Mouse (Mus musculus) thymus, adult 18-20 months (tissue): ENCODE results near the gene Pold4.
A peak's percentile ranks its signal among the peaks of the same experiment; 100 is the strongest.
"Not testable (repeated sequence)": the region's sequence is repeated elsewhere in the genome, so short reads cannot be mapped to it uniquely, and the experiment has no call there.

Experiments
- DNase-seq, 2 experiments: peaks; one replicate each; pipeline ENCODE4 v3.0.0; 2022; ENCODE audit warnings: mixed read lengths in 2 of 2

The Pold4 gene

GRCm38 (mm10) chr19:4229451-4230076 is 2.1 kb upstream of the Pold4 start:
- DNase-seq, result no peak

- no peak for DNase-seq
These were observed 1.3 kb upstream of the Pold4 start for GRCm38 (mm10) chr19:4230415-4230814.

GRCm38 (mm10) chr19:4232186-4232572 is 480 bp downstream of the Pold4 start:
- no peak for DNase-seq

GRCm38 (mm10) chr19:4232651-4233050 is 952 bp downstream of the Pold4 start:
- no peak for DNase-seq

- no peak for DNase-seq
These were observed 2.8 kb downstream of the Pold4 start for GRCm38 (mm10) chr19:4234548-4234947.

- no peak for DNase-seq
These were observed 8.6 kb downstream of the Pold4 start for GRCm38 (mm10) chr19:4240247-4240668.

- DNase-seq, result no peak
These were observed 10.7 kb downstream of the Pold4 start for GRCm38 (mm10) chr19:4242416-4242815.

GRCm38 (mm10) chr19:4244775-4245174 is 13.1 kb downstream of the Pold4 start:
- DNase-seq, result no peak

GRCm38 (mm10) chr19:4247010-4247409 is 15.3 kb downstream of the Pold4 start:
- no peak for DNase-seq

GRCm38 (mm10) chr19:4248683-4249082 is 17.0 kb downstream of the Pold4 start:
- not testable (repeated sequence) for DNase-seq

- DNase-seq, result no peak
These were observed 22.5 kb downstream of the Pold4 start for GRCm38 (mm10) chr19:4254230-4254629.

GRCm38 (mm10) chr19:4255583-4256162 is 24.0 kb downstream of the Pold4 start:
- DNase-seq, result no peak

- peak; percentile 76 to 86 for DNase-seq
These were observed 25.7 kb downstream of the Pold4 start for GRCm38 (mm10) chr19:4257216-4257896.

GRCm38 (mm10) chr19:4257897-4258252 is 26.2 kb downstream of the Pold4 start:
- no peak for DNase-seq

- DNase-seq, result no peak
These were observed 29.5 kb downstream of the Pold4 start for GRCm38 (mm10) chr19:4261038-4261698.

- no peak for DNase-seq
These were observed 31.1 kb downstream of the Pold4 start for GRCm38 (mm10) chr19:4262756-4263155.

- no peak for DNase-seq
These were observed 32.0 kb downstream of the Pold4 start for GRCm38 (mm10) chr19:4263702-4264101.

GRCm38 (mm10) chr19:4264171-4264780 is 32.6 kb downstream of the Pold4 start:
- no peak for DNase-seq

- no peak for DNase-seq
These were observed 34.3 kb downstream of the Pold4 start for GRCm38 (mm10) chr19:4265956-4266355.

GRCm38 (mm10) chr19:4268566-4269361 is 37.1 kb downstream of the Pold4 start, which contains the start of gene Ssh3:
Gene Ssh3, minus strand, starts transcription at chr19:4269180.
- peak in 1 of 2 experiments; percentile 54 for DNase-seq

GRCm38 (mm10) chr19:4270187-4270586 is 38.5 kb downstream of the Pold4 start:
- DNase-seq, result no peak

GRCm38 (mm10) chr19:4270972-4271371 is 39.3 kb downstream of the Pold4 start:
- no peak for DNase-seq
